Mouse (Mus musculus) lung, postnatal 0 days (tissue): ENCODE data around the gene Zpbp2.

Experiments
- CTCF ChIP-seq: IDR thresholded peaks from 2 replicates; pipeline ENCODE4 v1.5.1; 2016; ENCODE audit warnings: antibody characterized with exemption, mild to moderate bottlenecking
- EP300 ChIP-seq: IDR thresholded peaks from 2 replicates; pipeline ENCODE4 v1.6.1; 2016; ENCODE audit warnings: antibody characterized with exemption, mild to moderate bottlenecking, control low read depth

GRCm38 (mm10) chr11:98547308-98547693 is 3.6 kb upstream of the Zpbp2 start:
- no peak for TF ChIP-seq CTCF
- no peak for TF ChIP-seq EP300
